Mouse (Mus musculus): ENCODE data around the gene Fgfr2. TPM values are rescaled to one million over a fixed set of nuclear protein-coding genes. Genes with fewer than 3 reads are reported as not detected.

The Fgfr2 gene
- polyA plus RNA-seq, 1 experiment from 2014 or later = 137 TPM

DNA sequence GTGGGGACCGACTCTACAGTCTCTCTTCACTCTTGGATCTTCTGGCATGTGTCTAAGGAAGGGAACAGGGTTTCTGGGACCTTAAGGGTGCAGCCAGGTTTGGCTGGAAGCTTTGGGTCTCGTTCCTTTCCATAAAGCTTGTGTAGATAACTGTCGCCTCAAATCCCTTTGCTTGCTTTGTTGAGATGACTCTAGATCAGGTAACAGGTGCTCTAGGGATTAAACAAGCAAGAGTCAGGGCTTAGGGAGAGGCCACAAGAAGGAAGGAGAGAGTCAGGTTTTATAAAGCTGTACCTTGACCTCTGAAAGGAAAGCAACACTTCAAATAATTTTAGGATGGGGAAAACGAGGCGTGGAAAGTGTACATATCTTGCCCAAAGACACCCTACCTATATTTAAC lies 1570.4 kb downstream of the Fgfr2 start:
- Histone ChIP-seq H3K4me1 (peaks cover 28% of the 10 kb centered on the region), H3K4me3 (replicated peaks) (no peak overlapping the region)

DNA sequence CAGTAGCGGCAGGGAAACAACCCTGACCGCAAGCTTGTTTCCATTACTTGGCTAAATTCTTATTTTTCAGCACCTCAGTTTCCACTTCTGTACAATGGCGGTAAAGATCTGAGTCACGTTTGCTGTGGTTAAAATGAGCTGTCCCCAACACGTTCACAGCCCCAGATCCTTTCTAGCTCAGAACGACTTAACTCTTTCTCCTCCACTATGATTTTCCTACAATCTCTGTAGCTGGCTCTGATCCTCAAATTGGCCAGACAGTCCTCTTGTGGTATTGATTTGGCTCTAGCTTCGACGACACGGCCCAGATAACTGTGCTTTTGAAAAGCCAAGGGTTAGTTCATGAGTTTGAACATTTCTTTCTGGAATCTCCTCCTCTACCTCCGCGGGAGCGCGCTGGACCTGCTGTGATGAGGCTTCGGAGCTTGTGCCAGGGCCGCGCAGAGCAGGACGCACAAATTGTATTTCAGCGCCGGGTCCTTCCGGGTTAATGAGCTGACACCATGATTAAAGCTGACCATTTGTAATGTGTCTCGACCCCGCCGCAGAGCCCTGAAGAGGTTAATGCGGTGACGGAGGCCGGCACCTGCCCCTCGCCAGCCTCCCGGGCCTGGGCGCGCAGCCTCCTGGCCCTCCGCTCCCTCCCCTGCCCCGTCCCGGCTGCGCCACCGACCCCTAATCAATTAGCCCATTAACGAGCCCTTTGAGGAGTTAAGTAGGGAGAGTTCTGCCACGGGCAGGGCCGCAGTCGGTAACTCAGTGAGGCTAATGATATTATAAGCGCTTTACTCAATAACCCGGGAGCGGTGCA lies 1571.0 kb downstream of the Fgfr2 start:
- H3K4me1 ChIP-seq = peaks cover 27% of the 10 kb centered on the region
- peaks cover 99% of the 10 kb centered on the region for H3K27me3 ChIP-seq
- no peak overlapping the region for H3K4me2 ChIP-seq (replicated peaks)
- no peak overlapping the region for H3K4me3 ChIP-seq (replicated peaks)
- no peak overlapping the region for H3K9ac ChIP-seq
- H3K9me3 ChIP-seq (replicated peaks) = no peaks in the 10 kb centered on the region
- under 1% methylated on average over 42 of the region's 42 CpGs for WGBS
- ATAC-seq (ENCODE audit: insufficient number of reproducible peaks, low FRiP score, low TSS enrichment, low read depth) = no peak
- H3K27ac ChIP-seq (replicated peaks) = no peak overlapping the region
- no peaks in the 10 kb centered on the region for H3K36me3 ChIP-seq

More for the DNA sequence above, 1570.4 kb downstream of the Fgfr2 start:
- 3% methylated on average over 5 of the region's 5 CpGs for WGBS
- Histone ChIP-seq H3K4me2 (replicated peaks) (no peak overlapping the region), H3K9ac (no peak overlapping the region), H3K9me3 (replicated peaks) (no peaks in the 10 kb centered on the region), H3K27ac (replicated peaks) (no peak overlapping the region), H3K27me3 (peaks cover 99% of the 10 kb centered on the region), H3K36me3 (no peaks in the 10 kb centered on the region)
- no peak for ATAC-seq (ENCODE audit: insufficient number of reproducible peaks, low FRiP score, low TSS enrichment, low read depth)

DNA sequence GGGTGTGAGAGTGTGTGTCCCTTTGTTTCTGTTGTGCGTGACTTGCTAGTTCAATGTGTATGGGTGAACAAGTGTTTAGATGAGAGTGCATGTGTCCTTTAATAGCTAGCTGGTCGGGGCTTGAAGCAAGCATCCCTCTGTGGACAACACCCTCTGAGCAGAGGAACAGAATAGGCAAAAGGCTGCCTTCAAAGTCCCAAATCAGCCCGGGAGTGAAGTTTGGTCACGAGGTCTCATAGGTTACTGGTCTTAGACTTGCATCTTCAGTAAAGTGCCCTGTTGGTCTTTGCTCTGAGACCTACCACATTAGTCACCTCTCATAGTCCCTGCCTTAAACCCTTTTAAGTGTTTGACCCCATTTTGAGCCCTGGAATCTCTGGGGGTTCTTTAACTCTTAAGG lies 1571.7 kb downstream of the Fgfr2 start:
- no peak for ATAC-seq (ENCODE audit: insufficient number of reproducible peaks, low FRiP score, low TSS enrichment, low read depth)
- Histone ChIP-seq H3K36me3 (no peaks in the 10 kb centered on the region), H3K27ac (replicated peaks) (no peak overlapping the region), H3K4me1 (peaks cover 20% of the 10 kb centered on the region), H3K27me3 (peaks cover 99% of the 10 kb centered on the region), H3K4me3 (replicated peaks) (no peak overlapping the region), H3K9ac (no peak overlapping the region), H3K9me3 (replicated peaks) (no peaks in the 10 kb centered on the region), H3K4me2 (replicated peaks) (no peak overlapping the region)
- 3% methylated on average over 4 of the region's 4 CpGs for WGBS

DNA sequence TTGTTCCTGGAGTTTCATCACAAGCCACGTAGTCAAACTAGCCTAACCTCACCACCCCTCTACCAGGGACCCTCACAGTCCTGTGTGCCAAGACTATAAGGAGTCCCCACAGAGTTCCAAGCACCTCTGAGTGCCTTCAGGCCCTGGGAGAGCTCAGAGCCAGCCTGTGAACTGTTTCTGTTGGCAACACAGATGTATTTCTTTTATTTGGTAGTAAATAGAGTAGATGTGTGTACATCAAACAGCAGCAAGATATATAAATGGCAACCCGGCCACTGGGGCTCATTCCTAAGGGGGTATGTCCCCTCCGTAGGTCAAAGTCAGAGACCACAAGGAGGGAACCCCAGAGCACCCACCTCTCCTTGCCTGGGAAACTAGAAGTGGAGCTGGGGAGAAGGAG lies 1574.7 kb downstream of the Fgfr2 start, which contains the start of gene Hmx2:
Gene Hmx2 (plus strand): TSS at position 301 of the 400 bp plus-strand sequence.
- Histone ChIP-seq H3K4me1 (peaks cover 11% of the 10 kb centered on the region), H3K4me3 (replicated peaks) (no peak within 1 kb of the TSS), H3K9me3 (replicated peaks) (no peaks in the 10 kb centered on the region), H3K4me2 (replicated peaks) (no peak within 1 kb of the TSS), H3K9ac (no peak within 1 kb of the TSS), H3K27ac (replicated peaks) (no peak within 1 kb of the TSS), H3K27me3 (peaks cover 97% of the 10 kb centered on the region), H3K36me3 (no peaks in the 10 kb centered on the region)
- WGBS = 2% methylated on average over 3 of the region's 3 CpGs
- ATAC-seq (ENCODE audit: insufficient number of reproducible peaks, low FRiP score, low TSS enrichment, low read depth) = no peak

DNA sequence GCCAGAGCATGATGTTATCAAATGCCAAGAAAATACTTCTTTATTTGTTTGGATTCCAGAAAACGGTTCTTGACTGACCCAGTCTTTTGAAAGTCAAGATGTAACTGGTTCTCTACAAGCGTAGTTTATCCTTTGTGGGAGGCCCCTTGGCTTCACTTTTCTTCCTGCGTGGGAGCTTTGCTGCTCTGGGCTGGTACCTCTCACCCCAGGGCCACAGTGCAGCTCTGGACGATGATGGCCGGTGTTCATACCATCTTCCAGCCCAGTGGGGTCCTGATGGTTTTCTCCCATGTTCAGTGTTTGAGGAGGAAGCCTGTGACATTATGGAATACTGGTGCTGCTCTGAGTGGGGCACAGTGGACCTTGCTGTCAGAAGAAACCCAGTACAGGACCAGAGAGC lies 1575.7 kb downstream of the Fgfr2 start:
- H3K36me3 ChIP-seq = no peaks in the 10 kb centered on the region
- no peak overlapping the region for H3K4me2 ChIP-seq (replicated peaks)
- H3K9ac ChIP-seq = no peak overlapping the region
- no peak overlapping the region for H3K27ac ChIP-seq (replicated peaks)
- H3K9me3 ChIP-seq (replicated peaks) = no peaks in the 10 kb centered on the region
- 7% methylated on average over 5 of the region's 5 CpGs for WGBS
- H3K27me3 ChIP-seq = peaks cover 97% of the 10 kb centered on the region
- no peak overlapping the region for H3K4me3 ChIP-seq (replicated peaks)
- peaks cover 21% of the 10 kb centered on the region for H3K4me1 ChIP-seq
- ATAC-seq (ENCODE audit: insufficient number of reproducible peaks, low FRiP score, low TSS enrichment, low read depth) = no peak

DNA sequence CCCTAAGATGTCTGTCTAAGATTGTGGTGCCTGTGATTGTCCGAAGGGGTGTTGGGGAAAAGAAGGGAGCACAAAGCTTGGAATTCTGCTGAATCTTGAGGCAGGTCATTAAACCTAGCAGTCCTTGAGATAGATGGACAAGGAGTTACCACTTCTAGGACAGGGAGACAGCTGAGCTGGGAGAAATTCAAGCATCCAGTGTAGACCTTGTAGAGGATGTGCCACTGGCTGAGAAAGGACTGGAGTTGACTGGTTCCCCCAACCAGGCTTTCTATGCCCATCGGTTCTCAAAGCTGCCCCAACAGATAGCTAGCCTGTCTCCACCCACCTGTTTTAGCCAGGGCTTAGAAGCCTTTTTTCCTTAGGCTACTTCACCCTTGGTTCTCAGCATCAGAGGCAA lies 1576.7 kb downstream of the Fgfr2 start:
- WGBS = 3% methylated on average over 2 of the region's 2 CpGs
- Histone ChIP-seq H3K27ac (replicated peaks) (no peak overlapping the region), H3K36me3 (no peaks in the 10 kb centered on the region), H3K27me3 (peaks cover 97% of the 10 kb centered on the region), H3K9me3 (replicated peaks) (no peaks in the 10 kb centered on the region), H3K4me1 (peaks cover 31% of the 10 kb centered on the region), H3K9ac (no peak overlapping the region), H3K4me2 (replicated peaks) (no peak overlapping the region), H3K4me3 (replicated peaks) (no peak overlapping the region)
- no peak for ATAC-seq (ENCODE audit: insufficient number of reproducible peaks, low FRiP score, low TSS enrichment, low read depth)

DNA sequence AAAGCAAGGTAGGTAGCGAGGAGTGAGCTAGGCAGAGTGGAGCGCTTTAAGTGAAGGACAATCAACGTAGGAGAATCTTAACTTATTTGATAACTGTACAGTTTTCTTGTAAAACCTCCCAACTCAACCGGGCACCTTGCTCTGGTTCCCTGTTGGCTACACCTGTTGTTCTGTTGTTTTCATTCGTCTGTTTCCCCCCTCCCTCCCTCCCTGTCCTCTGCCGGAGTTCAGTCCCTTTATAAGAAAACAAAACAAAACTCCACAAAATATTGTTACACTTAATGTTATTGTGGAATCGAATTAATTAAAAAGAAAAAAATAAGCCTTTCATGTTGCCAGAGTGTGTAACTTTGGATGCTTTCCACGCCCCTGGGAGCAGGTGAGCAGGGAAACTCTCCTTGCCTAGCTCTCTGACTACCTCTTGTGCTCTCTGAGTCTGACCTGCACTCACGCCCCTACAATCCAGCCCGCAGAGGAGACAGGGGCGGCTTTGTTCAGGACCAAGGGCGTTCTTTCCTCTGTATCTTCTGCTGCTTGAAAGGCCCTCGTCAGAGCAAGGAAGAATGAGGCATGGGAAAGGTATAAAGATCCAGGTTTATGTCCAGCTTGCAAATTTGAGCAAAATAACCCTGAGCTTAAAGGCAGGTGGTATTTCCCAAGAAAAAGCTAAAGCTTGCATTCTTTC lies 1577.3 kb downstream of the Fgfr2 start:
- WGBS = 3% methylated on average over 13 of the region's 13 CpGs
- Histone ChIP-seq H3K4me1 (peaks cover 31% of the 10 kb centered on the region), H3K9ac (no peak overlapping the region), H3K4me3 (replicated peaks) (no peak overlapping the region), H3K36me3 (no peaks in the 10 kb centered on the region), H3K27me3 (peaks cover 97% of the 10 kb centered on the region), H3K9me3 (replicated peaks) (no peaks in the 10 kb centered on the region), H3K27ac (replicated peaks) (no peak overlapping the region), H3K4me2 (replicated peaks) (no peak overlapping the region)
- no peak for ATAC-seq (ENCODE audit: insufficient number of reproducible peaks, low FRiP score, low TSS enrichment, low read depth)

DNA sequence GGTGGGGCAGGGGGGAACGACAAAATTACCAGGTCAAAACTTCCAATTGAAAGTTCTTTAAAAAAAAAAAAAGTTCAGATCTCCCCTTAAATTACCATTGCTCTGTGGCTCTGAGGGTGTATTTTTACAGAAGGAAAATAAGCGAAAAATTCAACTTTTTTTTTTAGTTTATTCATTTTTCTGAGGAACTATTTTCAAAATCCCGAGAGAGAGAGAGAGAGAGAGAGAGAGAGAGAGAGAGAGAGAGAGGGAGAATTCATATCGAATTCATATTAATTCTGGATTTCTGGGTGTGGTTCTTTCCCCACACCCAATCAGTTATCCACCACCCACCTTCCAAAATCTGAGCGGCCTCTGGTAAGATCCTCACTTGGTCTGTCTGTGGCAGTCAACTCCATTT lies 1578.3 kb downstream of the Fgfr2 start:
- no peak for ATAC-seq (ENCODE audit: insufficient number of reproducible peaks, low FRiP score, low TSS enrichment, low read depth)
- Histone ChIP-seq H3K4me3 (replicated peaks) (no peak overlapping the region), H3K4me2 (replicated peaks) (no peak overlapping the region), H3K27me3 (peaks cover 97% of the 10 kb centered on the region), H3K27ac (replicated peaks) (no peak overlapping the region), H3K4me1 (peaks cover 31% of the 10 kb centered on the region), H3K36me3 (no peaks in the 10 kb centered on the region), H3K9me3 (replicated peaks) (no peaks in the 10 kb centered on the region), H3K9ac (no peak overlapping the region)
- 3% methylated on average over 5 of the region's 5 CpGs for WGBS

DNA sequence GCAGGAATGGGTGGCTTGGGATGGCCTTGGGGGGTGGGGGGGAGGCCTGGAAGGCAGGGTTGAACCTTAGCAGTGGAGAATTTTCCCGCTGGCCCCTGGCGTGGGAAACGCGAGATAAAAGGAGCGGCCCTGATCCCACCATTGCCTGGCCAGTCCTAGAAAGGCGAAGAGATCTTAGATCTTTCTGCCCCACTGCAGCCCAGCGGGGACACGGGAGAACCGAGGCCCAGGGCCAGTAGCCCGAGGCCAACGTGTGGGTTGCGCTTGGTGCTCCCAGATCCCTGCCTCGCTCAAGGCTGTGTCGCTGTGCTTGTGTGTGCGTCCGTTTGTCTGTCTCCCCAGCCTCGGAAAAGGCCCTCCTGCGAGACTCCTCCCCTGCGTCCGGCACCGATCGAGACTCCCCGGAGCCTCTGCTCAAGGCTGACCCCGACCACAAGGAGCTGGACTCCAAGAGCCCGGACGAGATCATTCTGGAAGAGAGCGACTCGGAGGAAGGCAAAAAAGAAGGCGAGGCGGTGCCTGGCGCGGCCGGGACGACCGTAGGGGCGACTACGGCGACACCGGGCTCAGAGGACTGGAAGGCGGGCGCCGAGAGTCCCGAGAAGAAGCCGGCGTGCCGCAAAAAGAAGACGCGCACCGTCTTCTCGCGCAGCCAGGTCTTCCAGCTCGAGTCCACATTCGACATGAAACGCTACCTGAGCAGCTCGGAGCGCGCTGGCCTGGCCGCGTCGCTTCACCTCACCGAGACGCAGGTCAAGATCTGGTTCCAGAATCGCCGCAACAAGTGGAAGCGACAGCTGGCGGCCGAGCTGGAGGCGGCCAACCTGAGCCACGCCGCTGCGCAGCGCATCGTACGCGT lies 1579.3 kb downstream of the Fgfr2 start:
- WGBS = under 1% methylated on average over 74 of the region's 75 CpGs
- ATAC-seq (ENCODE audit: insufficient number of reproducible peaks, low FRiP score, low TSS enrichment, low read depth) = no peak
- H3K27ac ChIP-seq (replicated peaks) = no peak overlapping the region

DNA sequence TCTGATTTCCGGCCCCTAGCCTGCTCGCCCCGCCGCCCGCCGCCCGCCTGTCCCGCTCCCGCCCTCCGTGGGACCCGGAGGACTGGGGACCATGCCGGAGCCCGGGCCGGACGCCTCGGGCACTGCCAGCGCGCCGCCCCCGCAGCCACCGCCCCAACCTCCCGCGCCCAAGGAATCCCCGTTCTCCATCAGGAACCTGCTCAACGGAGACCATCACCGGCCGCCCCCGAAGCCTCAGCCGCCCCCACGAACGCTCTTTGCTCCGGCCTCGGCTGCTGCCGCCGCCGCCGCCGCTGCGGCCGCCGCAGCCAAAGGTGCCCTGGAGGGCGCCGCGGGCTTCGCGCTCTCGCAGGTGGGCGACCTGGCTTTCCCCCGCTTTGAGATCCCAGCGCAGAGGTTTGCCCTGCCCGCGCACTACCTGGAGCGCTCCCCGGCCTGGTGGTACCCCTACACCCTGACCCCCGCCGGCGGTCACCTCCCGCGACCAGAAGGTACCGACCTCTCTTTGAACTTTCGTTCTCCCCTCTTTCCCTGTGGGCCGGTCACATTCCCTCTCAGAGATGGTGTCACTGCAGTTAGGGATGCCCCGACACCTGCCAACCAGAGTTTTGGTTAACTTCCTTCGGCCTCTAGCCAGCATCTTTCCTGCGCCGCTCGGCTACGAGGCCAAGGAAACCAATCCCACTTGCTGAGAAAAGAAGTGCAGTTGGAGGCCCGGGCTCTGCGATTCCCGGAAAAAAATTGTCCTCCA lies 1580.1 kb downstream of the Fgfr2 start:
- ATAC-seq (ENCODE audit: insufficient number of reproducible peaks, low FRiP score, low TSS enrichment, low read depth) = no peak
- peaks cover 31% of the 10 kb centered on the region for H3K4me1 ChIP-seq
- H3K4me2 ChIP-seq (replicated peaks) = peak overlapping the region; percentile 73
- no peaks in the 10 kb centered on the region for H3K9me3 ChIP-seq (replicated peaks)
- no peak overlapping the region for H3K27ac ChIP-seq (replicated peaks)
- H3K9ac ChIP-seq = no peak overlapping the region
- WGBS = under 1% methylated on average over 65 of the region's 71 CpGs
- no peaks in the 10 kb centered on the region for H3K36me3 ChIP-seq
- peak overlapping the region; percentile 39 for H3K4me3 ChIP-seq (replicated peaks)
- H3K27me3 ChIP-seq = peaks cover 98% of the 10 kb centered on the region

More for the DNA sequence above, 1579.3 kb downstream of the Fgfr2 start:
- H3K27me3 ChIP-seq = peaks cover 98% of the 10 kb centered on the region
- H3K4me1 ChIP-seq = peaks cover 31% of the 10 kb centered on the region
- H3K9ac ChIP-seq = no peak overlapping the region
- H3K9me3 ChIP-seq (replicated peaks) = no peaks in the 10 kb centered on the region
- peak overlapping the region; percentile 73 for H3K4me2 ChIP-seq (replicated peaks)
- H3K4me3 ChIP-seq (replicated peaks) = peak overlapping the region; percentile 39; the same call in 1 of the 2 replicates
- no peaks in the 10 kb centered on the region for H3K36me3 ChIP-seq

All from embryonic facial prominence, embryonic 15.5 days (tissue).